Mouse (Mus musculus) megakaryocyte progenitor cell, adult 5-6 weeks (primary cell): ENCODE measurements around the gene Angptl7. TPM values are rescaled to one million over a fixed set of nuclear protein-coding genes. Genes with fewer than 3 reads are reported as not detected.

ENCODE experiments used
- ATAC-seq: replicated peaks from 2 replicates; pipeline ENCODE4 v1.8.0; 2016; ENCODE audit warnings: mild to moderate bottlenecking, moderate TSS enrichment, inconsistent platforms; ENCODE audit not compliant: poor library complexity
- total RNA-seq, 2 experiments: library from RNA; stranded (forward) in 1 of 2; stranded (reverse) in 1 of 2; fragments of 157-497, 149-512 nt in 1 of 2; fragments of 200-1000 nt in 1 of 2; gene quantifications; 2 replicates each; pipeline versions ENCODE4 v1.2.3 to v1.2.4; 2015 to 2017

Gene Angptl7
- total RNA-seq, 2 experiments from 2014 or later: not detected

DNA sequence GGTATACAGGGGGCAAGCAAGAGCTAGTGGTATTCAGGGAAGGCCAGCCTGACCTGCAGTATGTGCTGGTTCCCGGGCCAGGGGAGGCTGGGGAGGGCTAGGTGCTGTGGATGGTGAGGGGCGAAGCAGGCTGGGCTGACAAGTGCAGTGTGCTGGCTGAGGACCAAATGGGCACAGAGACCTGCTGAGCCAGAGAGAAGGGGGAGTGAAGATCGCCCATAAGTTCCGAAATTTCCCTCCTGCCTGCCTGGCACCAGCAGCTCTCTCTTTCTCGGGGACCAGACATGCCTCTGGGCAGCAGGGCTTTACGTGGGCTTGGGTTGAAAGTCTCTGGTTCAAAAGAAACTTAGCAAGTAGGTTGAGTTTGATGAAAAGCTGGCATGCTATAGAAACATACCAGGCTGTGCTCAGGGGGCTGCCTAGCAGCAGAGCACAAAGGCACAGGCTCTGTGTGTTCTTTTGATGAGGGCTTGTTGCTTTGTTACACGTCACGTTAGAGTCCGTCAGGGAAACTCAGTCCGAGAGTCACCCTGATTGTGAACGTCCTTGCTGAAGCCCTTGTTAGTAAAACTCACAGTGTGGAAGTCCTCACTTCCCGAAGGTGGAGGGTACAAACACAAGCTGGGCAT lies 39.5 kb downstream of the Angptl7 start:
- ATAC-seq: no peak

DNA sequence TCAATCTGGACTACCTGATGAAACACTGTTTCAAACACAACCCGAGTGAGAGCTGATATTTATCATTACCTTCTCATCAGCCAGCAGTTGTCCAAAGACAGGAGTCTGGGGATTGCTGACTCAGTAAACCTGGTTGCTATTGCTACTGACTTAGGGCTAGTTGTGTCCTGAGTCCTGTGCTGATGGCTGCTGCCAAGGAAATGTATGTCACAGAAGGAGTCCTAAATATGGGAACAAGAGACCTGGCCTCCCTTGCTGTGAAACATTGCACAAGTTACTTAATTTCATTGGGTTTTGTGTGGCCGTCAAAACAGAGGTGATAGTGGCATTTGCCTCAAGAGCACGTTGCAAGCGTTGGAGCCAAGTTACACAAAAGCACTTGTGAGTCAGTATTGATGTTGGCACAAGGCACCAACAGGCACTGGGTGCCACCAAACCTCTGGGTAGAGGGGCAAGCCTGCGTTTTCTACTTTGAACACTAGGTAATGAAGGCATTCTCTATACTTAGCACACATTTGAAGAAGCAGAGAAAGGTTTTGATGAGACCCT lies 44.7 kb downstream of the Angptl7 start:
- no peak for ATAC-seq

DNA sequence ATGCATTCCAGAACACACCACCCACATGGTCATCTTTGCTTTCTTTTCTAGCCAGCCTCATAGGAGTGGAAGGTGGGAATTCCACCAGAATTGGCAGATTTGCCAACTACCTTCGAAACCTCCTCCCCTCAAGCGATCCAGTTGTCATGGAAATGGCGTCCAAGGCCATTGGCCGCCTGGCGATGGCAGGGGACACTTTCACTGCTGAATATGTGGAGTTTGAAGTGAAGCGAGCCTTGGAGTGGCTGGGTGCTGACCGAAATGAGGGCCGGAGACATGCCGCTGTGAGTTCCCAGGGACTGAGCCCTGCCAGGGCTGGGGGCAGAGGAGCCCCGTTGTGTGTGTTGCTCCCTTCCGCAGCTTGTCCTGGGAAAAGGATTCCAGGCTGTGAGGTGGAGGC lies 46.6 kb downstream of the Angptl7 start:
- ATAC-seq: no peak

DNA sequence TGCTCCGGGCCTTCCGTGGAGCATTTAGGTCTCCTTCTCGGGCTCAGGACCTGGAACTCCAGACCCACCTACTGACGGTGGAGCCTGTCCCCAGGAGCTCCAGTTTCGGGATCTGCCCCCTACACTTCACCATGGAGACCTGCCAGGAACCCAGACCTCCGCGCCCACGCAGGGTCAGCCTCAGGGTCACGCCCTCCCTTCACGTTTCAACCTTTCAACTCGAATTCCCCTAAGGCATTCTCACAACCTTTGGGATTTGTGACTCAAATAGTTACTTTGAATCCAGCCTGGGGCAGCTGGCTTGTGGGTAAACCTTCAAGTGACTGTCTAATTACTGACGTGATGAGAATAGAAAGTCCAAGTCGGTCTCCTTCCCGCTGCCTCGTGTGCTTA lies 51.4 kb downstream of the Angptl7 start:
- no peak for ATAC-seq

DNA sequence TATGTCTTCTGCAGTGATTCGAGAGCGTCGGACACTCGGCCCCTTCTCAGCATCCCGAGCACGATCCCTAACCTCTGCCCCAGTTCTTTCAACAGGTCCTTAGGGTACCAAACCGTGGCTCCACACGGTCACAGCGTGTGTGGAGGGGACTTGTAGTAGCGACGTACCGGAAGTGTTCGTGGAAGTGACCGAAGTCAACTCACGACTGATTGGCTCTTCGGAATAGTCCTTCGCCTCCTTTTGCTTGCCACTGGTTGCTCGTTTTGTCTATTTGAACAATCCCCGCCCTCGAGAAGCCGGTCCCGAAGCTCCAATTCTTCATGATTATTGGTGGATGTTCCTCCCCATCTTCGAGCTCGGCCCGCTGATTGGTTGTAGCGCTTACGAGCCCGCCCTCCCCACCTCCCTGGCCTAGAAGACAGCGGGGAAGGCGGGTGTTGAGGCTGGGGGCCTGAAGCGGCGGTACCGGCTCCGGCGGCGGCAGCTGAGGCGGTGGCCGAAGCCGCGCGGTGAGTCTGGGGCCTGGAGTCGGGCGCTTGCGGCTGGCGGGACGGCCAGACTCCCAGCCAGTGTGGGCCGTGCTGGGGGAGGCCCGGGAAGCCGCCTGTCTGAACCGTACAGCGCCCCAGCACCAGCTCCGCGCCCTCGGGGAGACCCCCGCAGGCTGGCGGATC lies 51.9 kb downstream of the Angptl7 start, which contains the start of gene Mtor:
Gene Mtor, plus strand, starts transcription at position 433 of the 674 bp plus-strand sequence.
- peak; percentile 85 for ATAC-seq

Other genes starting within 250 kb of the Angptl7 start
- gene Disp3, start 212.5 kb downstream of the Angptl7 start, total RNA-seq (2015): not detected in 2 replicates
- gene Disp3, start 212.5 kb downstream of the Angptl7 start, total RNA-seq (2017): not detected in 2 replicates
- 10.8 and 12.7 TPM in 2 replicates for gene Ubiad1, start 55.7 kb downstream of the Angptl7 start, total RNA-seq (2015)
- gene Ubiad1, start 55.7 kb downstream of the Angptl7 start, total RNA-seq (2017): 11.3 TPM in 2 replicates
- gene Mtor, start 51.8 kb downstream of the Angptl7 start, total RNA-seq (2015): 23.2 and 23.5 TPM in 2 replicates
- 14.7 and 17.9 TPM in 2 replicates for gene Mtor, start 51.8 kb downstream of the Angptl7 start, total RNA-seq (2017)
- gene Exosc10, start 58.0 kb upstream of the Angptl7 start, total RNA-seq (2015): 63.6 and 70.4 TPM in 2 replicates
- gene Exosc10, start 58.0 kb upstream of the Angptl7 start, total RNA-seq (2017): 57.9 and 59.4 TPM in 2 replicates
- gene Srm, start 91.0 kb upstream of the Angptl7 start, total RNA-seq (2015): 228 and 250 TPM in 2 replicates
- gene Srm, start 91.0 kb upstream of the Angptl7 start, total RNA-seq (2017): 55.7 and 60.8 TPM in 2 replicates
- gene Masp2, start 102.1 kb upstream of the Angptl7 start, total RNA-seq (2015): not detected in 2 replicates
- 0.04 TPM in 1 of 2 replicates, not detected in the other for gene Masp2, start 102.1 kb upstream of the Angptl7 start, total RNA-seq (2017)
- 300 and 381 TPM in 2 replicates for gene Tardbp, start 126.6 kb upstream of the Angptl7 start, total RNA-seq (2015)
- gene Tardbp, start 126.6 kb upstream of the Angptl7 start, total RNA-seq (2017): 512 and 640 TPM in 2 replicates
- not detected in 2 replicates for gene Gm572, start 142.9 kb upstream of the Angptl7 start, total RNA-seq (2015)
- gene Gm572, start 142.9 kb upstream of the Angptl7 start, total RNA-seq (2017): not detected in 2 replicates